Mouse (Mus musculus) left cerebral cortex, postnatal 36 days (tissue): Measurements from ENCODE around the gene Ifna7. TPM values are rescaled to one million over a fixed set of nuclear protein-coding genes. Genes with fewer than 3 reads are reported as not detected.
"Not testable (repeated sequence)": the region's sequence is repeated elsewhere in the genome, so short reads cannot be mapped to it uniquely, and the experiment has no call there.

Experiments used
- DNase-seq, 2 experiments: peaks; one replicate each; pipeline ENCODE4 v3.0.0; 2021 to 2022; ENCODE audit warnings: low spot score in 2 of 2, mixed read lengths in 1 of 2
- intact Hi-C: fragments of 180-260 bp; cut with DNase I; formaldehyde crosslinking; loops from one replicate; pipeline ENCODE4 v1.15.1; 2025
- total RNA-seq, 2 experiments: library from RNA; stranded (reverse); gene quantifications; 2 replicates each; pipeline ENCODE4 v1.2.3; 2021

The Ifna7 gene
- not detected for total RNA-seq

DNA sequence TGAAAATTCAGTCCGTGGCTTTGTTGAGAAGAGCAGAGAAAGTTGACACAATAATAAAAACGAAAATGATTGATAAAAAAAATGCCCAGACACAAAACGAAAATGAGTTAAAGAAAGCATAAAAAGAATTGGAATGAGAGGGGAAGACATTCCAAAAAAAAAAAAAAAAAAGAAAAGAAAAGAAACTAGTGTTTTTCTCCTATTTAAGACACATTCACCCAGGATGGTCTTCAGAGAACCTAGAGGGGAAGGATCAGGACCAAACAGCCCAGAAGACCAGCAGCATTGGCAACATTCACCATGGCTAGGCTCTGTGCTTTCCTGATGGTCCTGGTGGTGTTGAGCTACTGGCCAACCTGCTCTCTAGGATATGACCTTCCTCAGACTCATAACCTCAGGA lies at the start of gene Ifna7:
Gene Ifna7 (plus strand): TSS at position 301 of the 400 bp plus-strand sequence.
- no peak for DNase-seq
- intact Hi-C loops = no loop called here

- DNase-seq, intact Hi-C loops: not testable (repeated sequence)
Measured at GRCm38 (mm10) chr4:88773534-88773933, 42.5 kb upstream of the Ifna7 start, which contains the start of gene Gm13290. TSS of gene Gm13290 (plus strand) at chr4:88773834.

DNA sequence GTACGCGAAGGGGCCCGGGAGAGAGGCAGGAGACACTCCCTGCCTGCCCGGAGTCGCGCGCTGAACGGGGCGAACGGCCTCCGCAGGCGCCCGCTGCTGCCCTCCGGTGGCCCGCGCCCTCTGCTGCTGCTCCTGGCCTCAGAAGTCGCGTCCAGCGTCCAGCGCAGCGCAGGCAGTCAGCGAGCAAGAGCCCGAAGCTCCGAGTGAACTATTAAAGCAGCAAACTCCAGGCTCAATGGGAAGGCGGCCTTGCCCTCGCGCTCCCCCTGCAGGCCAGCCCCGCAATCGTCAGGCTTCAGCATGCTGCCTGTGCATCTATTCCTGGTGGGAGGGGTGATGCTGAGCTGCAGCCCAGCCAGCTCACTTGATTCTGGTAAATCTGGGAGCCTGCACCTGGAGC lies 39.4 kb upstream of the Ifna7 start, which contains the start of gene Gm13289:
Gene Gm13289 (plus strand): TSS at position 301 of the 400 bp plus-strand sequence.
- DNase-seq, intact Hi-C loops: not testable (repeated sequence)

DNA sequence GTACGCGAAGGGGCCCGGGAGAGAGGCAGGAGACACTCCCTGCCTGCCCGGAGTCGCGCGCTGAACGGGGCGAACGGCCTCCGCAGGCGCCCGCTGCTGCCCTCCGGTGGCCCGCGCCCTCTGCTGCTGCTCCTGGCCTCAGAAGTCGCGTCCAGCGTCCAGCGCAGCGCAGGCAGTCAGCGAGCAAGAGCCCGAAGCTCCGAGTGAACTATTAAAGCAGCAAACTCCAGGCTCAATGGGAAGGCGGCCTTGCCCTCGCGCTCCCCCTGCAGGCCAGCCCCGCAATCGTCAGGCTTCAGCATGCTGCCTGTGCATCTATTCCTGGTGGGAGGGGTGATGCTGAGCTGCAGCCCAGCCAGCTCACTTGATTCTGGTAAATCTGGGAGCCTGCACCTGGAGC lies 36.5 kb upstream of the Ifna7 start, which contains the start of gene Gm13272:
Gene Gm13272 (plus strand): TSS at position 301 of the 400 bp plus-strand sequence.
- DNase-seq, intact Hi-C loops: not testable (repeated sequence)

DNA sequence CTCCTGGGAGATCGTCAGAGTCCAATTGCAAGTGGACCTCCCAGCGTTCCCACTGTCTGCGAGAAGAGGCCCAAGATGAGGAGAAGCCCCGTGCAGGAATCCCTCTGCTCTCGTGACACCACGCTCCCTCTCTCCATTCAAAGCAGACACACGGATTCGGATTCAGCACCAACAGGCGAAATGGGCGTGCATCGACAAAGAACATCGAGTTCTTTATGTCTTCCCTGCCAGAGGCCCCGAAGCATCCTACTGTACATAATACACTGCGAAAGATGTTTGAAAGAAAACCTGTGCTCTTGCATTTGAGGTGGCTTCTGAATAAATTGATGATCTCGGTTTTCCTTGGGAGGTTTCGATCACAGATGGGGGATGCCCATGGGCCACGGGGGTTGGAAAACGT lies 35.7 kb upstream of the Ifna7 start:
- intact Hi-C loops, DNase-seq: not testable (repeated sequence)

- intact Hi-C loops, DNase-seq: not testable (repeated sequence)
Measured at GRCm38 (mm10) chr4:88781831-88782230, 34.2 kb upstream of the Ifna7 start, which contains the start of gene Ifnz. TSS of gene Ifnz (plus strand) at chr4:88782131.

- DNase-seq, intact Hi-C loops: not testable (repeated sequence)
Measured at GRCm38 (mm10) chr4:88782335-88782734, 33.7 kb upstream of the Ifna7 start.

- DNase-seq, intact Hi-C loops: not testable (repeated sequence)
Measured at GRCm38 (mm10) chr4:88785409-88785808, 30.6 kb upstream of the Ifna7 start, which contains the start of gene Gm13276. TSS of gene Gm13276 (plus strand) at chr4:88785709.

GRCm38 (mm10) chr4:88788402-88788801 lies 27.6 kb upstream of the Ifna7 start, which contains the start of gene Gm13277:
TSS of gene Gm13277 (plus strand) at chr4:88788632.
- intact Hi-C loops = not testable (repeated sequence)
- DNase-seq = peak; percentile 40 to 53

DNA sequence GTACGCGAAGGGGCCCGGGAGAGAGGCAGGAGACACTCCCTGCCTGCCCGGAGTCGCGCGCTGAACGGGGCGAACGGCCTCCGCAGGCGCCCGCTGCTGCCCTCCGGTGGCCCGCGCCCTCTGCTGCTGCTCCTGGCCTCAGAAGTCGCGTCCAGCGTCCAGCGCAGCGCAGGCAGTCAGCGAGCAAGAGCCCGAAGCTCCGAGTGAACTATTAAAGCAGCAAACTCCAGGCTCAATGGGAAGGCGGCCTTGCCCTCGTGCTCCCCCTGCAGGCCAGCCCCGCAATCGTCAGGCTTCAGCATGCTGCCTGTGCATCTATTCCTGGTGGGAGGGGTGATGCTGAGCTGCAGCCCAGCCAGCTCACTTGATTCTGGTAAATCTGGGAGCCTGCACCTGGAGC lies 24.8 kb upstream of the Ifna7 start, which contains the start of gene Gm13278:
Gene Gm13278 (plus strand): TSS at position 301 of the 400 bp plus-strand sequence.
- intact Hi-C loops, DNase-seq: not testable (repeated sequence)

- peak; percentile 57 to 59 for DNase-seq
- intact Hi-C loops = not testable (repeated sequence)
Measured at GRCm38 (mm10) chr4:88793936-88794675, 21.9 kb upstream of the Ifna7 start, which contains the start of gene Gm13275. TSS of gene Gm13275 (plus strand) at chr4:88794487.

- DNase-seq, intact Hi-C loops: not testable (repeated sequence)
Measured at GRCm38 (mm10) chr4:88797097-88797496, 18.9 kb upstream of the Ifna7 start, which contains the start of gene Gm13279. TSS of gene Gm13279 (plus strand) at chr4:88797397.

GRCm38 (mm10) chr4:88799365-88799764 lies 16.7 kb upstream of the Ifna7 start, which contains the start of gene Gm13285:
TSS of gene Gm13285 (plus strand) at chr4:88799665.
- DNase-seq, intact Hi-C loops: not testable (repeated sequence)

DNA sequence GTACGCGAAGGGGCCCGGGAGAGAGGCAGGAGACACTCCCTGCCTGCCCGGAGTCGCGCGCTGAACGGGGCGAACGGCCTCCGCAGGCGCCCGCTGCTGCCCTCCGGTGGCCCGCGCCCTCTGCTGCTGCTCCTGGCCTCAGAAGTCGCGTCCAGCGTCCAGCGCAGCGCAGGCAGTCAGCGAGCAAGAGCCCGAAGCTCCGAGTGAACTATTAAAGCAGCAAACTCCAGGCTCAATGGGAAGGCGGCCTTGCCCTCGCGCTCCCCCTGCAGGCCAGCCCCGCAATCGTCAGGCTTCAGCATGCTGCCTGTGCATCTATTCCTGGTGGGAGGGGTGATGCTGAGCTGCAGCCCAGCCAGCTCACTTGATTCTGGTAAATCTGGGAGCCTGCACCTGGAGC lies 13.1 kb upstream of the Ifna7 start, which contains the start of gene Gm13287:
Gene Gm13287 (plus strand): TSS at position 301 of the 400 bp plus-strand sequence.
- DNase-seq, intact Hi-C loops: not testable (repeated sequence)

- DNase-seq, intact Hi-C loops: not testable (repeated sequence)
Measured at GRCm38 (mm10) chr4:88805231-88805630, 10.8 kb upstream of the Ifna7 start, which contains the start of gene Gm13288. TSS of gene Gm13288 (plus strand) at chr4:88805531.

DNA sequence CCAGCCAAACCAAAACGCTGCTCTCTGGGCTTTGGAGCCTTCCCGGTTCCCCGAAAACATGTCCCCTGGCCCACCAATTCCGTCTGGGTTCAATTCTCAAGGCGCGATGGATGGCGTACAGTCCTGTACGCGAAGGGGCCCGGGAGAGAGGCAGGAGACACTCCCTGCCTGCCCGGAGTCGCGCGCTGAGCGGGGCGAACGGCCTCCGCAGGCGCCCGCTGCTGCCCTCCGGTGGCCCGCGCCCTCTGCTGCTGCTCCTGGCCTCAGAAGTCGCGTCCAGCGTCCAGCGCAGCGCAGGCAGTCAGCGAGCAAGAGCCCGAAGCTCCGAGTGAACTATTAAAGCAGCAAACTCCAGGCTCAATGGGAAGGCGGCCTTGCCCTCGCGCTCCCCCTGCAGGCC lies 10.3 kb upstream of the Ifna7 start:
- intact Hi-C loops = not testable (repeated sequence)

GRCm38 (mm10) chr4:88819659-88820058 lies 3.6 kb downstream of the Ifna7 start, which contains the start of gene Ifna11:
TSS of gene Ifna11 (plus strand) at chr4:88819959.
- DNase-seq = no peak

More for the DNA sequence above, 10.3 kb upstream of the Ifna7 start:
- not testable (repeated sequence) for DNase-seq

GRCm38 (mm10) chr4:88822995-88823394 lies 7.0 kb downstream of the Ifna7 start:
- intact Hi-C loops = no loop called here
- no peak for DNase-seq

More at GRCm38 (mm10) chr4:88819659-88820058, 3.6 kb downstream of the Ifna7 start, which contains the start of gene Ifna11:
- intact Hi-C loops = no loop called here

DNA sequence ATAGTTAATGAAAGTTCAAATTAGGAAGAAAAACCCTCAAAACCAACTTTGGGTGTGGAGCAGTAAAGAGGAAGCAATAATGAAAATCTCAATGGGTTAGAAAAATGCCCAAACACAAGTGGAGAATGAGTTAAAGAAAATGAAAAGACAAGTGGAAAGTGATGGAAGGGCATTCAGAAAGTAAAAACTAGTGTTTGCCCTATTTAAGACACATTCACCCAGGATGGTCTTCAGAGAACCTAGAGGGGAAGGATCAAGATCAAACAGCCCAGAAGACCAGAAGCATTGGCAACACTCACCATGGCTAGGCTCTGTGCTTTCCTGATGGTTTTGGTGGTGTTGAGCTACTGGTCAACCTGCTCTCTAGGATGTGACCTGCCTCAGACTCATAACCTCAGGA lies 11.1 kb downstream of the Ifna7 start, which contains the start of gene Ifna6:
Gene Ifna6 (plus strand): TSS at position 301 of the 400 bp plus-strand sequence.
- not testable (repeated sequence) for DNase-seq

GRCm38 (mm10) chr4:88830523-88830922 lies 14.5 kb downstream of the Ifna7 start:
- DNase-seq = no peak
- intact Hi-C loops = no loop called here

More for the DNA sequence above, 11.1 kb downstream of the Ifna7 start, which contains the start of gene Ifna6:
- intact Hi-C loops = not testable (repeated sequence)
